Mouse (Mus musculus) E14TG2a.4 (cell line): Measurements from ENCODE around the gene Actl6b.

Experiments
- CTCF ChIP-seq: conservative IDR thresholded peaks from 2 replicates; pipeline ENCODE4 v1.5.1; 2014; ENCODE audit warnings: low read length
- NANOG ChIP-seq: IDR thresholded peaks from 2 replicates; pipeline ENCODE4 v1.6.1; 2014; ENCODE audit warnings: borderline replicate concordance, low read length, mixed read lengths
- POU5F1 ChIP-seq: IDR thresholded peaks from 2 replicates; pipeline ENCODE4 v1.6.1; 2014; ENCODE audit warnings: low read length, borderline replicate concordance

- TF ChIP-seq CTCF: no peak
- no peak for TF ChIP-seq NANOG
- TF ChIP-seq POU5F1: no peak
Measured at GRCm38 (mm10) chr5:137540991-137541390, 12.3 kb upstream of the Actl6b start.
